Mouse (Mus musculus) neural tube, embryonic 11.5 days (tissue): ENCODE results near the gene Fxyd7. TPM values are rescaled to one million over a fixed set of nuclear protein-coding genes. Genes with fewer than 3 reads are reported as not detected.

Experiments
- microRNA-seq: library from miRNA; unstranded; fragments of <30 nt; microRNA quantifications from one replicate; pipeline ENCODE4, GENCODE M21; 2016
- polyA plus RNA-seq: library from polyadenylated mRNA; unstranded; fragments of >200 nt; fragmentation: Nextera tagmentation; extraction: Ambion mirVana; gene quantifications from 2 replicates; pipeline ENCODE4 v1.2.1, GENCODE M21; 2014

Gene Fxyd7
- polyA plus RNA-seq, 1 experiment from 2014 or later: 36.5 TPM

Small RNAs within 50 kb of the gene (microRNA-seq; reads per million reads assigned to microRNA genes)
- gene Mir7050: not detected

Other genes with a start within 250 kb of the Fxyd7 start
- not detected in 2 replicates for gene Ffar2, start 227.7 kb downstream of the Fxyd7 start, polyA plus RNA-seq
- not detected in 2 replicates for gene Ffar3, start 195.3 kb downstream of the Fxyd7 start, polyA plus RNA-seq
- gene Ffar1, start 189.9 kb downstream of the Fxyd7 start, polyA plus RNA-seq: 0.05 TPM in 1 of 2 replicates, not detected in the other
- 0.05 TPM in 1 of 2 replicates, not detected in the other for gene Cd22, start 171.1 kb downstream of the Fxyd7 start, polyA plus RNA-seq
- gene Mag, start 136.6 kb downstream of the Fxyd7 start, polyA plus RNA-seq: 0.16 and 0.41 TPM in 2 replicates
- gene Hamp2, start 126.8 kb downstream of the Fxyd7 start, polyA plus RNA-seq: not detected in 2 replicates
- not detected in 2 replicates for gene Hamp, start 107.4 kb downstream of the Fxyd7 start, polyA plus RNA-seq
- 27.9 and 28.1 TPM in 2 replicates for gene Usf2, start 94.7 kb downstream of the Fxyd7 start, polyA plus RNA-seq
- gene Lsr, start 78.0 kb downstream of the Fxyd7 start, polyA plus RNA-seq: 14.1 and 16.6 TPM in 2 replicates
- 0.32 and 0.93 TPM in 2 replicates for gene Fam187b, start 77.7 kb downstream of the Fxyd7 start, polyA plus RNA-seq
- 16.2 and 17.3 TPM in 2 replicates for gene Fxyd5, start 9.0 kb downstream of the Fxyd7 start, polyA plus RNA-seq
- gene Fxyd1, start 5.7 kb upstream of the Fxyd7 start, polyA plus RNA-seq: 17.0 and 21.8 TPM in 2 replicates
- 4.6 and 4.9 TPM in 2 replicates for gene Lgi4, start 7.9 kb upstream of the Fxyd7 start, polyA plus RNA-seq
- gene Fxyd3, start 25.2 kb upstream of the Fxyd7 start, polyA plus RNA-seq: 6.0 and 7.7 TPM in 2 replicates
- gene Hpn, start 63.8 kb upstream of the Fxyd7 start, polyA plus RNA-seq: 1.6 TPM in 2 replicates
- 0.65 and 0.94 TPM in 2 replicates for gene Scn1b, start 75.5 kb upstream of the Fxyd7 start, polyA plus RNA-seq
- gene Gramd1a, start 104.4 kb upstream of the Fxyd7 start, polyA plus RNA-seq: 144 and 159 TPM in 2 replicates
- gene Scgb2b2, start 239.0 kb upstream of the Fxyd7 start, polyA plus RNA-seq: not detected in 2 replicates
- gene Scgb1b2, start 240.4 kb upstream of the Fxyd7 start, polyA plus RNA-seq: not detected in 2 replicates